12 mouse cellular contexts compared by ENCODE assay signal in genomic region chr13:30986934-30987455, GRCm38 (mm10). TPM values are rescaled to one million over a fixed set of nuclear protein-coding genes. Genes with fewer than 3 reads are reported as not detected.
DNase-seq lines count a peak whose midpoint lies in the region; ATAC-seq and TF ChIP-seq lines count a peak whose summit lies in the region.
"Had no signal": no experiment of that assay in that cellular context is flagged by ENCODE, and none has a peak within 500 bp of the region (broad histone marks: within the 10 kb centered on the region; RNA-seq: fewer than 3 reads in every experiment).

No protein-coding gene starts in this region.

- WGBS in embryonic facial prominence, embryonic 14.5 days = 68% methylated on average over 10 of the region's 10 CpGs
- WGBS in embryonic facial prominence, embryonic 10.5 days = 75% methylated on average over 10 of the region's 10 CpGs
- WGBS in liver, embryonic 16.5 days (ENCODE audit: insufficient replicate concordance) = 34% methylated on average over 10 of the region's 10 CpGs
- 61% methylated on average over 10 of the region's 10 CpGs for WGBS in small intestine, adult 2 months

- 0 out of 2 replicates have a peak, but pooled peaks cover 9% of the 10 kb centered on the region for H3K4me1 ChIP-seq in embryonic facial prominence, embryonic 14.5 days (ENCODE audit: control insufficient read depth, insufficient read depth, low read length)
- H3K4me1 ChIP-seq in embryonic facial prominence, embryonic 10.5 days = peaks cover 16% of the 10 kb centered on the region
- peaks cover 3% of the 10 kb centered on the region; the same call in 1 of the 2 replicates for H3K4me1 ChIP-seq in liver, embryonic 16.5 days (ENCODE audit: control insufficient read depth, low read depth, low read length)
- H3K4me1 ChIP-seq in small intestine, adult 2 months (ENCODE audit: control insufficient read depth, insufficient read depth, insufficient read length, low read length) = no peaks in the 10 kb centered on the region; the same call in 1 of the 2 replicates

- H3K4me2 ChIP-seq in embryonic facial prominence, embryonic 14.5 days (ENCODE audit: low read depth, low read length) = peak overlapping the region; percentile 72; the same call in 1 of the 2 replicates
- H3K4me2 ChIP-seq in liver, embryonic 16.5 days (ENCODE audit: low read depth, low read length) = 0 out of 2 replicates have a peak overlapping the region, but pooled peaks have one; percentile 18
- H3K4me2 ChIP-seq: midbrain, embryonic 12.5 days had no signal

- H3K27ac ChIP-seq in embryonic facial prominence, embryonic 14.5 days (replicated peaks; ENCODE audit: low read depth, low read length) = no peak overlapping the region
- H3K27ac ChIP-seq in embryonic facial prominence, embryonic 10.5 days (replicated peaks) = no peak overlapping the region
- H3K27ac ChIP-seq in liver, embryonic 16.5 days (ENCODE audit: low read length) = no peak overlapping the region
- H3K27ac ChIP-seq in small intestine, adult 2 months (ENCODE audit: insufficient read depth, low read depth, low read length) = peak overlapping the region; percentile 47
- H3K27ac ChIP-seq: midbrain, embryonic 12.5 days had no signal

- H3K4me3 ChIP-seq in embryonic facial prominence, embryonic 14.5 days (ENCODE audit: low read depth, low read length) = no peak overlapping the region
- H3K4me3 ChIP-seq in embryonic facial prominence, embryonic 10.5 days = no peak overlapping the region
- H3K4me3 ChIP-seq in liver, embryonic 16.5 days (ENCODE audit: low read depth, low read length) = no peak overlapping the region
- no peak overlapping the region for H3K4me3 ChIP-seq in small intestine, adult 2 months (ENCODE audit: low read depth, low read length)
- H3K4me3 ChIP-seq: midbrain, embryonic 12.5 days had no signal

- TF ChIP-seq CTCF in small intestine, adult 2 months (IDR thresholded peaks at IDR 0.05; ENCODE audit: extremely low read depth, insufficient read length, insufficient replicate concordance, low read depth, low read length) = no peak

- H3K36me3 ChIP-seq in embryonic facial prominence, embryonic 14.5 days (ENCODE audit: control insufficient read depth, insufficient read depth, low read length) = no peaks in the 10 kb centered on the region
- no peaks in the 10 kb centered on the region for H3K36me3 ChIP-seq in embryonic facial prominence, embryonic 10.5 days (replicated peaks)
- H3K36me3 ChIP-seq in liver, embryonic 16.5 days (ENCODE audit: control insufficient read depth, insufficient read depth) = no peaks in the 10 kb centered on the region
- H3K36me3 ChIP-seq in small intestine, adult 2 months (ENCODE audit: control insufficient read depth, insufficient read depth, low read length) = no peaks in the 10 kb centered on the region
- H3K36me3 ChIP-seq: midbrain, embryonic 12.5 days had no signal

- H3K9ac ChIP-seq in embryonic facial prominence, embryonic 14.5 days (ENCODE audit: low read depth, low read length) = no peak overlapping the region
- no peak overlapping the region for H3K9ac ChIP-seq in liver, embryonic 16.5 days (ENCODE audit: low read depth, low read length)
- H3K9ac ChIP-seq: midbrain, embryonic 12.5 days had no signal

- no peak for DNase-seq in embryonic facial prominence, embryonic 14.5 days (ENCODE audit: low spot score)
- DNase-seq in embryonic facial prominence, embryonic 10.5 days (ENCODE audit: low spot score) = no peak
- DNase-seq in liver = no peak
- no peak for DNase-seq in urinary bladder, postnatal 10 days (ENCODE audit: low spot score)
- no peak for DNase-seq in embryo, embryonic 9.5 days (ENCODE audit: extremely low spot score)

- peaks cover 13% of the 10 kb centered on the region; the same call in 1 of the 2 replicates for H3K27me3 ChIP-seq in embryonic facial prominence, embryonic 14.5 days (replicated peaks; ENCODE audit: control insufficient read depth, insufficient read depth, low read length)
- peaks cover 57% of the 10 kb centered on the region for H3K27me3 ChIP-seq in embryonic facial prominence, embryonic 10.5 days (replicated peaks; ENCODE audit: low read depth, poor library complexity, severe bottlenecking)
- peaks cover 28% of the 10 kb centered on the region for H3K27me3 ChIP-seq in liver, embryonic 16.5 days (ENCODE audit: control insufficient read depth, insufficient read depth, low read depth, low read length)
- no peaks in the 10 kb centered on the region for H3K27me3 ChIP-seq in small intestine, adult 2 months (ENCODE audit: control insufficient read depth, insufficient read depth, low read length)
- H3K27me3 ChIP-seq: Patski had no signal

- H3K9me3 ChIP-seq in embryonic facial prominence, embryonic 14.5 days (ENCODE audit: control insufficient read depth, low read length) = no peaks in the 10 kb centered on the region
- H3K9me3 ChIP-seq in embryonic facial prominence, embryonic 10.5 days = no peaks in the 10 kb centered on the region
- H3K9me3 ChIP-seq in liver, embryonic 16.5 days (replicated peaks; ENCODE audit: control insufficient read depth, low read length) = no peaks in the 10 kb centered on the region
- H3K9me3 ChIP-seq: midbrain, embryonic 12.5 days had no signal

- no peak for TF ChIP-seq POLR2A in small intestine, adult 2 months (IDR thresholded peaks at IDR 0.05; ENCODE audit: low read depth, low read length)

- ATAC-seq in embryonic facial prominence, embryonic 14.5 days (ENCODE audit: low read depth) = no peak
- ATAC-seq in liver, embryonic 16.5 days (ENCODE audit: low read depth) = no peak
- ATAC-seq in granulocyte monocyte progenitor cell, adult 5-6 weeks (replicated peaks; ENCODE audit: poor library complexity, severe bottlenecking) = peak; percentile 63
- ATAC-seq: forebrain, embryonic 14.5 days; Patski had no signal

RNA-seq across cellular contexts. Expression of gene Gm5447, which starts 13.0 kb away (rescaled TPM):
- 0.10 TPM in 1 of 2 replicates, not detected in the other for polyA plus RNA-seq in embryonic facial prominence, embryonic 14.5 days (2014; fragmentation: Nextera tagmentation; extraction: Ambion mirVana)
- 0.14 and 0.19 TPM in 2 replicates for polyA plus RNA-seq in embryonic facial prominence, embryonic 10.5 days (2016; fragmentation: Nextera tagmentation; extraction: Ambion mirVana)
- polyA plus RNA-seq in liver, embryonic 16.5 days (2015; fragmentation: Nextera tagmentation; extraction: Ambion mirVana) = not detected in 2 replicates
- not detected in 2 replicates for total RNA-seq in granulocyte monocyte progenitor cell, adult 5-6 weeks (2014; fragmentation: Nextera tagmentation)
- total RNA-seq in granulocyte monocyte progenitor cell, adult 5-6 weeks (2017) = not detected in 2 replicates
- polyA plus RNA-seq in small intestine, adult 2 months (2012; rRNA removed) = 0.06 TPM in 1 of 2 replicates, not detected in the other
- polyA plus RNA-seq: forebrain, embryonic 14.5 days; hindbrain, embryonic 11.5 days had no signal

RNA-seq across cellular contexts. Expression of gene Exoc2, which starts 13.1 kb away (rescaled TPM):
- polyA plus RNA-seq in embryonic facial prominence, embryonic 14.5 days (2014; fragmentation: Nextera tagmentation; extraction: Ambion mirVana) = 26.8 and 32.8 TPM in 2 replicates
- 37.4 and 38.7 TPM in 2 replicates for polyA plus RNA-seq in embryonic facial prominence, embryonic 10.5 days (2016; fragmentation: Nextera tagmentation; extraction: Ambion mirVana)
- polyA plus RNA-seq in liver, embryonic 16.5 days (2015; fragmentation: Nextera tagmentation; extraction: Ambion mirVana) = 11.7 and 14.4 TPM in 2 replicates
- total RNA-seq in granulocyte monocyte progenitor cell, adult 5-6 weeks (2014; fragmentation: Nextera tagmentation) = 39.9 and 44.1 TPM in 2 replicates
- total RNA-seq in granulocyte monocyte progenitor cell, adult 5-6 weeks (2017) = 35.2 and 45.1 TPM in 2 replicates
- polyA plus RNA-seq in small intestine, adult 2 months (2012; rRNA removed) = 2.1 and 3.6 TPM in 2 replicates

RNA-seq across cellular contexts. Expression of gene Hus1b, which starts 39.4 kb away (rescaled TPM):
- polyA plus RNA-seq in embryonic facial prominence, embryonic 14.5 days (2014; fragmentation: Nextera tagmentation; extraction: Ambion mirVana) = not detected in 2 replicates
- 0.32 TPM in 1 of 2 replicates, not detected in the other for polyA plus RNA-seq in embryonic facial prominence, embryonic 10.5 days (2016; fragmentation: Nextera tagmentation; extraction: Ambion mirVana)
- polyA plus RNA-seq in liver, embryonic 16.5 days (2015; fragmentation: Nextera tagmentation; extraction: Ambion mirVana) = 0.07 TPM in 1 of 2 replicates, not detected in the other
- 1.7 TPM in 1 of 2 replicates, not detected in the other for total RNA-seq in granulocyte monocyte progenitor cell, adult 5-6 weeks (2014; fragmentation: Nextera tagmentation)
- total RNA-seq in granulocyte monocyte progenitor cell, adult 5-6 weeks (2017) = 1.6 TPM in 1 of 2 replicates, not detected in the other
- 0.10 TPM in 1 of 2 replicates, not detected in the other for polyA plus RNA-seq in small intestine, adult 2 months (2012; rRNA removed)
- polyA plus RNA-seq: hindbrain, embryonic 11.5 days; Patski had no signal
